ENCODE assay signal across 8 mouse cellular contexts in the genomic region with DNA sequence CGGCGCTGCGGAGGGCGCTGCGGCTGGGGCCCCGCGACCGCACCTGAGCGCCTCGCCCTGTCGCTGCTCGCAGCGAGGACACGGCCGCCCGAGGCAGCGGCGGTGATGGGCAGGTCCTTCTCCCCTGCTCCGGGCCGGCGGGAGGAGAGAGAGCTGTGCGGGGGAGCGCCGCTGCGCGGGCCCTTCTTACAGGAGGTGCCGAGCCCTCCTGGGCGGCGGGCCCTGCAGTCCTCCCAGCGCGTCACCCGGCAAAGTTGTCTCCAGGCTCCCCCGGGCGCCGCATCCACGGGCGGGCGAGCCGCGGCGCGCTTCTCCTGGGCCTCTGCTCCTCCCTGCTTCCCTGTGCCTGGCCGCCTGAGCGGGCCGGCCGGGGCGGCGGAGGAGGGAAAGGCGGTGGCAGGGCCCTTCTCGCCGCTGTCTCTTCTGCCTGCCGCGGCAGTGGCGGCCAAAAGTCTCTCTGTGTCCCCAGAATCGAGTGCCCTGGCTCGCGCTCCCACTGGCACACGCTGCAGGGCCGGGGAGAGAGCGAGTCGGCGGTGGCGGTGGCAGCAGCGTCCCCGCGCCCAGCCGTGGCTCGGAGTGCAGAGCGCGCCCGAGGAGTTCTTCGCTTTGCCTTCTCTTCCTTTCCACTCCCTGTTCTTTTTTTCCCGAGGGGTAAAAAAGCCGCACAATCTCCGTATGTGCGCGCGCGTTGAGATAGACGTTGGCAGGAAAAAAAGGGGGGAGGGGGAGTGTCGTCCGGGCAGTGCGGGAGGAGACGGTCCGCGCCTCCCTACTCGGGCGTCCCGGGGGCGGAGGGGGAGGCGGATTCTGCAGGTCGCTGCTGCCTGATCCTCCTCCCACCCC. TPM values are rescaled to one million over a fixed set of nuclear protein-coding genes. Genes with fewer than 3 reads are reported as not detected.
DNase-seq lines count a peak whose midpoint lies in the region; ATAC-seq and TF ChIP-seq lines count a peak whose summit lies in the region.

A gene (minus strand): TSS at position 673 of the 846 bp plus-strand sequence.

- H3K9me3 ChIP-seq in forebrain, embryonic 15.5 days, result no peaks in the 10 kb centered on the region
- no peaks in the 10 kb centered on the region for H3K9me3 ChIP-seq in hindbrain, embryonic 14.5 days (ENCODE audit: control insufficient read depth, low read length)
- no peaks in the 10 kb centered on the region for H3K9me3 ChIP-seq in neural tube, embryonic 11.5 days (ENCODE audit: control insufficient read depth, low read length)

- no peak for TF ChIP-seq CTCF in brain, embryonic 14.5 days (IDR thresholded peaks at IDR 0.05; ENCODE audit: borderline replicate concordance, extremely low read depth, insufficient read depth, insufficient read length)

- H3K27me3 ChIP-seq in forebrain, embryonic 15.5 days, result peaks cover 7% of the 10 kb centered on the region; the same call in 1 of the 2 replicates
- H3K27me3 ChIP-seq in hindbrain, embryonic 14.5 days (ENCODE audit: control insufficient read depth, insufficient read depth, low read length), result peaks cover 66% of the 10 kb centered on the region
- H3K27me3 ChIP-seq in neural tube, embryonic 11.5 days (ENCODE audit: control insufficient read depth, insufficient read depth, low read length), result peaks cover 74% of the 10 kb centered on the region

- peak within 1 kb of the TSS; percentile 82 for H3K27ac ChIP-seq in forebrain, embryonic 15.5 days (replicated peaks)
- peak within 1 kb of the TSS; percentile 72 for H3K27ac ChIP-seq in hindbrain, embryonic 14.5 days
- no peak within 1 kb of the TSS for H3K27ac ChIP-seq in neural tube, embryonic 11.5 days (ENCODE audit: low read depth, low read length)

- peak; percentile 37 for ATAC-seq in forebrain, embryonic 15.5 days (replicated peaks)
- ATAC-seq in hindbrain, embryonic 14.5 days (ENCODE audit: low FRiP score), result peak; percentile 31
- peak; percentile 17; the same call in 1 of the 2 replicates for ATAC-seq in neural tube, embryonic 11.5 days (ENCODE audit: insufficient read depth, low FRiP score, low TSS enrichment)

- peak within 1 kb of the TSS; percentile 88 for H3K4me2 ChIP-seq in forebrain, embryonic 15.5 days (replicated peaks)
- H3K4me2 ChIP-seq in hindbrain, embryonic 14.5 days (replicated peaks), result peak within 1 kb of the TSS; percentile 98
- H3K4me2 ChIP-seq in neural tube, embryonic 11.5 days (ENCODE audit: low read depth), result peak within 1 kb of the TSS; percentile 98

- H3K4me3 ChIP-seq in forebrain, embryonic 15.5 days, result peak within 1 kb of the TSS; percentile 85
- H3K4me3 ChIP-seq in hindbrain, embryonic 14.5 days (replicated peaks; ENCODE audit: low read length), result peak within 1 kb of the TSS; percentile 66
- peak within 1 kb of the TSS; percentile 60 for H3K4me3 ChIP-seq in neural tube, embryonic 11.5 days (ENCODE audit: low read depth, low read length)

- peak within 1 kb of the TSS; percentile 78 for H3K9ac ChIP-seq in forebrain, embryonic 15.5 days (replicated peaks)
- peak within 1 kb of the TSS; percentile 78 for H3K9ac ChIP-seq in hindbrain, embryonic 14.5 days
- peak within 1 kb of the TSS; percentile 61 for H3K9ac ChIP-seq in neural tube, embryonic 11.5 days (ENCODE audit: low read length)

- no peaks in the 10 kb centered on the region for H3K36me3 ChIP-seq in forebrain, embryonic 15.5 days
- no peaks in the 10 kb centered on the region for H3K36me3 ChIP-seq in hindbrain, embryonic 14.5 days (replicated peaks; ENCODE audit: control insufficient read depth, insufficient read depth)
- H3K36me3 ChIP-seq in neural tube, embryonic 11.5 days (ENCODE audit: control insufficient read depth, insufficient read depth, low read length), result no peaks in the 10 kb centered on the region

- TF ChIP-seq POLR2A in brain, embryonic 14.5 days (IDR thresholded peaks at IDR 0.05; ENCODE audit: borderline replicate concordance, extremely low read depth, insufficient read depth, insufficient read length, poor library complexity, severe bottlenecking), result no peak

- peak; percentile 39 for DNase-seq in gastrocnemius, postnatal 10 days
- no peak for DNase-seq in gastrocnemius, adult 18-20 months (ENCODE audit: low spot score)
- peak; percentile 80 for DNase-seq in brain, embryonic 14.5 days (ENCODE audit: low read depth)
- DNase-seq in hindbrain, embryonic 14.5 days (ENCODE audit: low spot score), result peak; percentile 38
- peak; percentile 11 for DNase-seq in liver
- DNase-seq in neural tube, embryonic 11.5 days (ENCODE audit: low spot score), result peak; percentile 56
- no peak for DNase-seq in natural killer cell, adult 2 months (ENCODE audit: low spot score in 2 of 2)

- peaks cover 42% of the 10 kb centered on the region for H3K4me1 ChIP-seq in forebrain, embryonic 15.5 days
- peaks cover 23% of the 10 kb centered on the region for H3K4me1 ChIP-seq in hindbrain, embryonic 14.5 days (replicated peaks; ENCODE audit: control insufficient read depth, insufficient read depth, low read length)
- H3K4me1 ChIP-seq in neural tube, embryonic 11.5 days (ENCODE audit: control insufficient read depth, insufficient read depth, low read length), result peaks cover 13% of the 10 kb centered on the region

- under 1% methylated on average over 71 of the region's 92 CpGs for WGBS in forebrain, embryonic 15.5 days
- under 1% methylated on average over 70 of the region's 92 CpGs for WGBS in hindbrain, embryonic 14.5 days
- under 1% methylated on average over 69 of the region's 92 CpGs for WGBS in neural tube, embryonic 11.5 days

RNA-seq across cellular contexts. Expression of the gene that starts here (rescaled TPM):
- under 1 TPM; 0.42 to 0.72 TPM for total RNA-seq in gastrocnemius, postnatal 10 days (2021)
- total RNA-seq in gastrocnemius, adult 18-20 months (2021), result 1 to 10 TPM in 1 of 2 experiments, under 1 TPM in 1; 0.82 to 1.7 TPM
- polyA plus RNA-seq in brain, embryonic 14.5 days (2012; rRNA removed), result 6.0 and 7.4 TPM in 2 replicates
- polyA plus RNA-seq in forebrain, embryonic 15.5 days (2015; fragmentation: Nextera tagmentation; extraction: Ambion mirVana), result 6.6 TPM in 2 replicates
- polyA plus RNA-seq in hindbrain, embryonic 14.5 days (2014; fragmentation: Nextera tagmentation; extraction: Ambion mirVana), result 1.8 and 2.7 TPM in 2 replicates
- 0.51 and 0.64 TPM in 2 replicates for polyA plus RNA-seq in neural tube, embryonic 11.5 days (2014; fragmentation: Nextera tagmentation; extraction: Ambion mirVana)

Comparison
In these comparisons a context has a peak if more than half of its experiments do, and no peak if none do; other contexts are left out.
1. Peak in DNase-seq in gastrocnemius, postnatal 10 days; RNA of the gene not detected or under 1 TPM.
2. Peak in DNase-seq, ATAC-seq, H3K4me3 ChIP-seq, H3K9ac ChIP-seq and H3K4me2 ChIP-seq in neural tube, embryonic 11.5 days; RNA of the gene not detected or under 1 TPM.
3. DNase-seq: peak in brain, embryonic 14.5 days (single experiment), hindbrain, embryonic 14.5 days (single experiment) and liver (single experiment); none in gastrocnemius, adult 18-20 months (single experiment) and natural killer cell, adult 2 months (0 of 2).
4. Peak in every context shown above with its lines, with median percentiles within 50 percentile points of each other: ATAC-seq, H3K4me2 ChIP-seq, H3K4me3 ChIP-seq and H3K9ac ChIP-seq.